Mouse (Mus musculus): ENCODE results near the gene Gpc1. TPM values are rescaled to one million over a fixed set of nuclear protein-coding genes. Genes with fewer than 3 reads are reported as not detected.

Gene Gpc1
- polyA plus RNA-seq, 1 experiment from 2014 or later, result 71.4 TPM

GRCm38 (mm10) chr1:92805181-92805580 lies 26.3 kb upstream of the Gpc1 start:
- no peaks in the 10 kb centered on the region for H3K27me3 ChIP-seq
- no peak overlapping the region for H3K9ac ChIP-seq
- H3K36me3 ChIP-seq, result no peaks in the 10 kb centered on the region
- no peak overlapping the region for H3K4me3 ChIP-seq
- H3K4me1 ChIP-seq, result no peaks in the 10 kb centered on the region
- 80% methylated on average over 5 of the region's 5 CpGs for WGBS
- no peak for ATAC-seq (ENCODE audit: low FRiP score, low read depth)
- no peak overlapping the region for H3K4me2 ChIP-seq (replicated peaks)
- H3K9me3 ChIP-seq, result 0 out of 2 replicates have a peak, but pooled peaks cover 6% of the 10 kb centered on the region
- H3K27ac ChIP-seq, result no peak overlapping the region

GRCm38 (mm10) chr1:92805836-92806235 lies 25.6 kb upstream of the Gpc1 start:
- H3K4me1 ChIP-seq, result no peaks in the 10 kb centered on the region
- H3K27ac ChIP-seq, result no peak overlapping the region
- H3K9me3 ChIP-seq, result 0 out of 2 replicates have a peak, but pooled peaks cover 6% of the 10 kb centered on the region
- no peaks in the 10 kb centered on the region for H3K27me3 ChIP-seq
- no peak overlapping the region for H3K9ac ChIP-seq
- no peak overlapping the region for H3K4me2 ChIP-seq (replicated peaks)
- no peak for ATAC-seq (ENCODE audit: low FRiP score, low read depth)
- no peaks in the 10 kb centered on the region for H3K36me3 ChIP-seq
- WGBS, result 73% methylated on average over 2 of the region's 2 CpGs
- H3K4me3 ChIP-seq, result no peak overlapping the region

- 87% methylated on average over 3 of the region's 3 CpGs for WGBS
- no peaks in the 10 kb centered on the region for H3K4me1 ChIP-seq
- H3K9ac ChIP-seq, result no peak overlapping the region
- no peak overlapping the region for H3K27ac ChIP-seq
- H3K27me3 ChIP-seq, result no peaks in the 10 kb centered on the region
- H3K9me3 ChIP-seq, result 0 out of 2 replicates have a peak, but pooled peaks cover 6% of the 10 kb centered on the region
- H3K4me3 ChIP-seq, result no peak overlapping the region
- no peak overlapping the region for H3K4me2 ChIP-seq (replicated peaks)
- ATAC-seq (ENCODE audit: low FRiP score, low read depth), result no peak
- no peaks in the 10 kb centered on the region for H3K36me3 ChIP-seq
Measured at GRCm38 (mm10) chr1:92806720-92807119, 24.7 kb upstream of the Gpc1 start.

GRCm38 (mm10) chr1:92809621-92810020 lies 21.8 kb upstream of the Gpc1 start:
- peaks cover 9% of the 10 kb centered on the region for H3K4me1 ChIP-seq
- H3K4me3 ChIP-seq, result no peak overlapping the region
- no peak overlapping the region for H3K9ac ChIP-seq
- 0 out of 2 replicates have a peak, but pooled peaks cover 6% of the 10 kb centered on the region for H3K9me3 ChIP-seq
- H3K36me3 ChIP-seq, result no peaks in the 10 kb centered on the region
- 85% methylated on average over 4 of the region's 4 CpGs for WGBS
- no peak overlapping the region for H3K27ac ChIP-seq
- no peak for ATAC-seq (ENCODE audit: low FRiP score, low read depth)
- no peaks in the 10 kb centered on the region for H3K27me3 ChIP-seq
- H3K4me2 ChIP-seq (replicated peaks), result no peak overlapping the region

- H3K4me3 ChIP-seq, result no peak overlapping the region
- H3K9ac ChIP-seq, result no peak overlapping the region
- no peaks in the 10 kb centered on the region for H3K36me3 ChIP-seq
- H3K27ac ChIP-seq, result no peak overlapping the region
- 0 out of 2 replicates have a peak, but pooled peaks cover 5% of the 10 kb centered on the region for H3K9me3 ChIP-seq
- no peak overlapping the region for H3K4me2 ChIP-seq (replicated peaks)
- no peaks in the 10 kb centered on the region for H3K27me3 ChIP-seq
- WGBS, result 12% methylated on average over 5 of the region's 5 CpGs
- ATAC-seq (ENCODE audit: low FRiP score, low read depth), result peak; percentile 74; the same call in 1 of the 2 replicates
- peaks cover 25% of the 10 kb centered on the region for H3K4me1 ChIP-seq
Measured at GRCm38 (mm10) chr1:92814319-92814718, 17.1 kb upstream of the Gpc1 start.

- no peak overlapping the region for H3K9ac ChIP-seq
- H3K4me3 ChIP-seq, result no peak overlapping the region
- ATAC-seq (ENCODE audit: low FRiP score, low read depth), result no peak
- peaks cover 25% of the 10 kb centered on the region for H3K4me1 ChIP-seq
- H3K27ac ChIP-seq, result peak overlapping the region; percentile 67
- no peaks in the 10 kb centered on the region for H3K27me3 ChIP-seq
- no peak overlapping the region for H3K4me2 ChIP-seq (replicated peaks)
- WGBS, result 47% methylated on average over 9 of the region's 9 CpGs
- no peaks in the 10 kb centered on the region for H3K9me3 ChIP-seq
- H3K36me3 ChIP-seq, result no peaks in the 10 kb centered on the region
Measured at GRCm38 (mm10) chr1:92815100-92815499, 16.3 kb upstream of the Gpc1 start.

GRCm38 (mm10) chr1:92815756-92816294 lies 15.6 kb upstream of the Gpc1 start:
- Histone ChIP-seq H3K9ac (no peak overlapping the region), H3K27me3 (no peaks in the 10 kb centered on the region), H3K4me1 (peaks cover 25% of the 10 kb centered on the region), H3K4me3 (no peak overlapping the region), H3K4me2 (replicated peaks) (no peak overlapping the region), H3K27ac (peak overlapping the region; percentile 67; the same call in 1 of the 2 replicates), H3K36me3 (no peaks in the 10 kb centered on the region), H3K9me3 (no peaks in the 10 kb centered on the region)
- 62% methylated on average over 5 of the region's 5 CpGs for WGBS
- 0 out of 2 replicates have a peak, but pooled peaks have one; percentile 30 for ATAC-seq (ENCODE audit: low FRiP score, low read depth)

GRCm38 (mm10) chr1:92830626-92831187 lies 738 bp upstream of the Gpc1 start:
- H3K36me3 ChIP-seq, result peaks cover 13% of the 10 kb centered on the region
- peak overlapping the region; percentile 91 for H3K4me3 ChIP-seq
- peaks cover 22% of the 10 kb centered on the region for H3K4me1 ChIP-seq
- no peaks in the 10 kb centered on the region for H3K9me3 ChIP-seq
- H3K27me3 ChIP-seq, result no peaks in the 10 kb centered on the region
- no peak overlapping the region for H3K27ac ChIP-seq
- H3K4me2 ChIP-seq (replicated peaks), result peak overlapping the region; percentile 86
- 8% methylated on average over 13 of the region's 13 CpGs for WGBS
- H3K9ac ChIP-seq, result peak overlapping the region; percentile 96
- ATAC-seq (ENCODE audit: low FRiP score, low read depth), result no peak

GRCm38 (mm10) chr1:92832011-92833010 lies 866 bp downstream of the Gpc1 start:
- Histone ChIP-seq H3K4me2 (replicated peaks) (peak overlapping the region; percentile 86), H3K4me1 (peaks cover 22% of the 10 kb centered on the region), H3K4me3 (peak overlapping the region; percentile 91), H3K9me3 (no peaks in the 10 kb centered on the region), H3K9ac (peak overlapping the region; percentile 96), H3K27ac (peak overlapping the region; percentile 94), H3K36me3 (peaks cover 21% of the 10 kb centered on the region), H3K27me3 (no peaks in the 10 kb centered on the region)
- under 1% methylated on average over 62 of the region's 62 CpGs for WGBS
- ATAC-seq (ENCODE audit: low FRiP score, low read depth), result peak; percentile 18; the same call in 1 of the 2 replicates

GRCm38 (mm10) chr1:92833987-92834706 lies 2.7 kb downstream of the Gpc1 start:
- H3K27ac ChIP-seq, result no peak overlapping the region
- H3K9ac ChIP-seq, result 0 out of 2 replicates have a peak overlapping the region, but pooled peaks have one; percentile 96
- H3K9me3 ChIP-seq, result no peaks in the 10 kb centered on the region
- peaks cover 34% of the 10 kb centered on the region for H3K4me1 ChIP-seq
- H3K36me3 ChIP-seq, result peaks cover 21% of the 10 kb centered on the region
- H3K4me2 ChIP-seq (replicated peaks), result peak overlapping the region; percentile 86
- H3K27me3 ChIP-seq, result no peaks in the 10 kb centered on the region
- H3K4me3 ChIP-seq, result peak overlapping the region; percentile 91; the same call in 1 of the 2 replicates
- 68% methylated on average over 7 of the region's 7 CpGs for WGBS
- ATAC-seq (ENCODE audit: low FRiP score, low read depth), result no peak

GRCm38 (mm10) chr1:92837931-92838833 lies 6.7 kb downstream of the Gpc1 start:
- Histone ChIP-seq H3K36me3 (peaks cover 21% of the 10 kb centered on the region), H3K27me3 (no peaks in the 10 kb centered on the region), H3K9ac (no peak overlapping the region), H3K4me1 (peaks cover 31% of the 10 kb centered on the region), H3K4me2 (replicated peaks) (no peak overlapping the region), H3K9me3 (no peaks in the 10 kb centered on the region), H3K27ac (no peak overlapping the region), H3K4me3 (no peak overlapping the region)
- 71% methylated on average over 14 of the region's 14 CpGs for WGBS
- no peak for ATAC-seq (ENCODE audit: low FRiP score, low read depth)

Data from limb, embryonic 13.5 days (tissue).